Mouse (Mus musculus) megakaryocyte, embryonic 14.5 days (primary cell): ENCODE measurements around the gene Ccdc106. TPM values are rescaled to one million over a fixed set of nuclear protein-coding genes. Genes with fewer than 3 reads are reported as not detected.
A peak's percentile ranks its signal among the peaks of the same experiment; 100 is the strongest.

Experiments
- H3K27me3 ChIP-seq: replicated peaks from 2 replicates; pipeline ENCODE3; 2012; ENCODE audit warnings: inconsistent platforms
- H3K36me3 ChIP-seq: replicated peaks from 2 replicates; pipeline ENCODE3; 2012; ENCODE audit warnings: low read length, inconsistent platforms, mixed read lengths
- H3K4me1 ChIP-seq: 2 replicates; pipeline ENCODE4 v1.6.1; 2012; ENCODE audit warnings: inconsistent platforms
- H3K4me3 ChIP-seq: replicated peaks from 2 replicates; pipeline ENCODE3; 2012; ENCODE audit warnings: moderate library complexity, mild to moderate bottlenecking, inconsistent platforms
- H3K9me3 ChIP-seq: 2 replicates; pipeline ENCODE4 v1.6.1; 2012; ENCODE audit warnings: inconsistent platforms
- FLI1 ChIP-seq: IDR thresholded peaks from 2 replicates; pipeline ENCODE4 v1.6.1; 2012; ENCODE audit warnings: low read length, inconsistent platforms, mixed read lengths
- GATA1 ChIP-seq: IDR thresholded peaks from 3 replicates; pipeline ENCODE4 v1.6.1; 2012; ENCODE audit warnings: mixed read lengths, low read length, inconsistent platforms, borderline replicate concordance
- polyA plus RNA-seq: library from polyadenylated mRNA; stranded (reverse); fragments of >175 nt; gene quantifications from 2 replicates; pipeline ENCODE4 v1.2.3, GENCODE M21; 2012; ENCODE audit warnings: low replicate concordance; ENCODE audit not compliant: insufficient read depth

The Ccdc106 gene
- polyA plus RNA-seq, 1 experiment = 7.3 TPM

DNA sequence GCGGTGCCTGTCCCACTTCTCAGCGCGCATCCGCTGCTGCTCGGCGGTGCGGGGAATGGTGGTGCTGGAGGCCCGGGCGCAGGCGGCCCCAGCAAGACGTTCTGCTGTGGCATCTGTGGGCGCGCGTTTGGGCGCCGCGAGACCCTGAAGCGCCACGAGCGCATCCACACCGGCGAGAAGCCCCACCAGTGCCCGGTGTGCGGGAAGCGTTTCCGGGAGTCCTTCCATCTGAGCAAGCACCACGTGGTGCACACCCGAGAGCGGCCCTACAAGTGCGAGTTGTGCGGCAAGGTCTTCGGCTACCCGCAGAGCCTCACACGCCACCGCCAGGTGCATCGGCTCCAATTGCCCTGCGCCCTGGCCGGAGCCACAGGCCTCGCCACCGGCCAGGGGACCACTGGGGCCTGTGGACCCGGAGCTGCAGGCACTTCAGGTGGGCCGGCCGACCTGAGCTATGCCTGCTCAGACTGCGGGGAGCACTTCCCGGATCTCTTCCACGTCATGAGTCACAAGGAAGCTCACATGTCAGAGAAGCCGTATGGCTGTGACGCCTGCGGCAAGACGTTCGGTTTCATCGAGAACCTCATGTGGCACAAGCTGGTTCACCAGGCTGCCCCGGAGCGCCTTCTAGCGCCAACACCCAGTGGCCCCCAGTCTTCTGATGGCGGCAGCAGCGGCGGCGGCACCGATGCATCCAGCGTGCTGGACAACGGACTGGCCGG lies 10.4 kb downstream of the Ccdc106 start:
- H3K9me3 ChIP-seq = peaks cover 34% of the 10 kb centered on the region
- peak overlapping the region; percentile 60 for H3K4me3 ChIP-seq
- H3K27me3 ChIP-seq = no peaks in the 10 kb centered on the region
- peaks cover 97% of the 10 kb centered on the region for H3K36me3 ChIP-seq
- H3K4me1 ChIP-seq = peaks cover 15% of the 10 kb centered on the region
- no peak for TF ChIP-seq FLI1
- no peak for TF ChIP-seq GATA1

DNA sequence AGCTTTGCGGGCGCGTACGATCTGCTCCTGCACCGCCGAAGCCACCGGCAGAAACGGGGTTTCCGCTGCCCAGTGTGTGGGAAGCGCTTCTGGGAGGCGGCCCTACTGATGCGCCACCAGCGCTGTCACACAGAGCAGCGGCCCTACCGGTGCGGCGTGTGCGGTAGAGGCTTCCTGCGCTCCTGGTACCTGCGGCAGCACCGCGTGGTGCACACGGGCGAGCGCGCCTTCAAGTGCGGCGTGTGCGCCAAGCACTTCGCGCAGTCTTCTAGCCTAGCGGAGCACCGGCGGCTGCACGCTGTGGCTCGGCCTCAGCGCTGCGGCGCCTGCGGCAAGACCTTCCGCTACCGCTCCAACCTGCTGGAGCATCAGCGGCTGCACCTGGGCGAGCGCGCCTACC lies 11.1 kb downstream of the Ccdc106 start:
- TF ChIP-seq FLI1 = no peak
- no peak for TF ChIP-seq GATA1
- H3K4me1 ChIP-seq = peaks cover 15% of the 10 kb centered on the region
- no peaks in the 10 kb centered on the region for H3K27me3 ChIP-seq
- H3K36me3 ChIP-seq = peaks cover 97% of the 10 kb centered on the region
- H3K9me3 ChIP-seq = peaks cover 34% of the 10 kb centered on the region
- peak overlapping the region; percentile 6 for H3K4me3 ChIP-seq

DNA sequence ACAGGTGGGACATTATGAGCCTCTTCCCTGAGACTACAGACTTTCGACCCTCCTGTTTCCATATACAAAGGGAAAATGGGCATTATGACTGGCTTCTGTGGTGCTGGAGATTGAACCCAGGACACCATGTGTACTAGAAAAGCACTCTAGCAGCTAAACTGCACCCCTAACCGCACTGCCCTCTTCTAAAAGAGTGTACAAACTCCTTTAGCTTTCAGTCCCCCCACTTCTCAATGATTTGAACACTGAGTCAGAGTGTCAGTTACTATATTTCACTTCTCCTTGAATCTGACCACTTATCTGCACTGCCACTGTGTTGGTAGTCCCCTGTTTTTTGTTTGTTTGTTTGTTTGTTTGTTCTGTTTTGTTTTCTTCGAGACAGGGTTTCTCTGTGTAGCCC lies 13.5 kb downstream of the Ccdc106 start, which contains the start of gene 4632433K11Rik:
4632433K11Rik (plus strand) TSS at position 301 of the 400 bp plus-strand sequence.
- TF ChIP-seq GATA1 (no peak), FLI1 (no peak)
- Histone ChIP-seq H3K4me3 (no peak within 1 kb of the TSS), H3K27me3 (no peaks in the 10 kb centered on the region), H3K36me3 (peaks cover 78% of the 10 kb centered on the region), H3K9me3 (peaks cover 31% of the 10 kb centered on the region), H3K4me1 (peaks cover 18% of the 10 kb centered on the region)

DNA sequence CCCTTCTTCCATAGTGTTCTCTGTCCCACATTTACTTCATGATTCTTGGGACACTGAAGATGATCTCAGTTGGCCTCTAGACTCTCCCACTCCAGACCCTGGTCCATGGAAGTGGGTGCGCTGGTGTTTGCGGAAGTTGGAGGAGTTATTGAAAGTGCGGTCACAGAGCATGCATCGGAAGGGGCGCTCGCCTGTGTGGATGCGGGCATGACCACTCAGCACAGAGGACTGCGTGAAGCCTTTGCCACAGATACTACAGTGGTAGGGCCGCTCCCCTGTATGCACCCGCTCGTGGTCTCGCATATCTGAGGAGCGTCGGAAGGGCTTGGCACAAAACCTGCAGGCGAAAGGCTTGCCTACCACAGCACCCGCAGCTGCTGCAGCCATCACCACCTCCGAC lies 15.3 kb downstream of the Ccdc106 start:
- Histone ChIP-seq H3K4me1 (peaks cover 28% of the 10 kb centered on the region), H3K9me3 (peaks cover 14% of the 10 kb centered on the region), H3K4me3 (peak overlapping the region; percentile 55), H3K27me3 (no peaks in the 10 kb centered on the region), H3K36me3 (peaks cover 63% of the 10 kb centered on the region)
- no peak for TF ChIP-seq GATA1
- no peak for TF ChIP-seq FLI1

DNA sequence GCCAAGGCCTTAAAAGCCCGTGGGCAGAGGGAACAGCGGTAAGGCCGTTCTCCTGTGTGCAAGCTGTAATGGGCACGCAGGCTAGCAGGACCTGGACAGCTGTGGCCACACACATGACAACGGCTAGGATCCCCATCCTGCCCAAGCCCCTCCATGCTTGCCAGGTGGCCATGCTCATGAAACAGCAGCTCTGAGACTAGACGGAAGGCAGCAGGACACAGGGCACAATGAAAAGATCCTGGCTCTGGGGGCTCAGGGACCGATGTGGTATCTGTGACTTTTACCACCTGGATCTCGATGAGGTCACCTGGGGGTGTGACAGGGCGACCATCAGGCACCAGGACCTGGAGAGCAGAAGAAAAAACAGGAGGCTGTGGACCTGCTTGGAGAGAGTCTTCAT lies 15.8 kb downstream of the Ccdc106 start:
- peaks cover 9% of the 10 kb centered on the region for H3K9me3 ChIP-seq
- H3K27me3 ChIP-seq = no peaks in the 10 kb centered on the region
- H3K4me1 ChIP-seq = peaks cover 28% of the 10 kb centered on the region
- TF ChIP-seq FLI1 (no peak), GATA1 (no peak)
- H3K36me3 ChIP-seq = peaks cover 61% of the 10 kb centered on the region
- no peak overlapping the region for H3K4me3 ChIP-seq

DNA sequence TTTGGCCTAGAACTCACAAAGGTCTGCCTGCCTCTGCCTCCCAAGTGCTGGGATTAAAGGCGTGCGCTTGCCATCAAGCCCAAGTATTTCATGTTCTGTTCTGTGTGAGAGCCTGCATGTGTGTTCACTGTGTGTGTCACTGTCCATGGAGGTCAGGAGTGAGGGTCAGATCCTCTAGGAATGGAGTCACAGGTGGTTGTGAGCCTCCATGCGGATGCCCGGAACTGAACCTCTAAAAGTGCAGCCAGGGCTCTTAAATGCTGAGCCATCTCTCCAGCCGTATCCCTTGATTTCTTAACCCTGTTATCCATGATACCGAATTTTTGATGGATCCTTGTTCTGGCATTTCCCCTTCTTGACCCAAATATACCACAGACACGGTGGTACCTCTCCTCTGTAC lies 16.7 kb downstream of the Ccdc106 start:
- Histone ChIP-seq H3K27me3 (no peaks in the 10 kb centered on the region), H3K36me3 (peaks cover 57% of the 10 kb centered on the region), H3K4me3 (no peak overlapping the region), H3K9me3 (peaks cover under 1% of the 10 kb centered on the region; the same call in 1 of the 2 replicates), H3K4me1 (peaks cover 28% of the 10 kb centered on the region)
- TF ChIP-seq FLI1 (no peak), GATA1 (no peak)

DNA sequence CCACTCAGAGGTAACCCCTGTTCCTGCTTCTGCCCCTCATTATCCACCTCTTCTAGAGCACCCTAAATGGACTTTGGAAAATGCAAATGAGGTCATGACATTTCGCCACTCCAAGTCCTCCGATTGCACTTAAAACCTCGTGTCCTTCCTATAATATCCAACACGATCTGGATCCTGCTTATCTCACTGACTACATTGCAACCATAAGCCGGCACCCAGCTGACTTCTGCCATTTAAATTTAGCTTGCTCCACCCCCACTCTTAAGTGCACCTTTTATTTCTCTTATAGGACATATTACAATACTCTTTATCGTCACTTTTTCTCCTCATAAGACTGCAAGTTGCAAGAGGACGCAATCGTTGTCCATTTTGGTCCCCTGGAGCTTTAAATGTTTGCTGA lies 17.1 kb downstream of the Ccdc106 start:
- TF ChIP-seq FLI1 = no peak
- TF ChIP-seq GATA1 = no peak
- Histone ChIP-seq H3K9me3 (no peaks in the 10 kb centered on the region), H3K27me3 (no peaks in the 10 kb centered on the region), H3K36me3 (peaks cover 52% of the 10 kb centered on the region), H3K4me1 (peaks cover 28% of the 10 kb centered on the region), H3K4me3 (peak overlapping the region; percentile 97)

DNA sequence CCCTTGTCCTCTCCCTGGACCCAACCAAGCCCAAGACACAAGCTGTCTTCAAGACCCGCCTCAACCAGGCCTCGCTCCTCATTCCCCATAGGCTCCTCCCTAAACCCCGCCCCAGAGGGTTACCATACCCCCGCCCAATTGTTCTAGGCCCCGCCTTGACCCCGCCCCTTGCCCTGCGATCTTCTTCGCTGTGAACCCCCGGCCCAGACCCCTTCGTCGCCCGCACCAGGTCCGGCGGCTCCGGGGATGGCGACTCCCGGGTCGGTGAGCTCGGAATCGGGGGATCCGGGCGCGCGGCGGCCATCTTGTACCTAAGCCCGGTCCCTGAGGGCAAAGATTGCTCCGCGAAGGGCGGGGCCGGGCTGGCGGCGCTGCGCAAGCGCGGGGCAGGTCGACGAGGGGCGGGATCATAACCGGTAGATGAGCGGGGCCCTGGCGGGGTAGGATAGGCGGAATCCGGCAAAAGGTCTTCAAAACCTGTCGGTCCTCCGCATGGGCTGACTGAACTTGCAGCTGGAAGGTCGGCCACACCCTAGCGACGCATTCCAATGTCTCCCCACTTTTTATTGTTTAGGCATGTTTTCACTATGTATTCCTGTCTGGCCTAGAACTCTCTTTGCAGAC lies 17.9 kb downstream of the Ccdc106 start, which contains the start of gene Zfp784:
Zfp784 (minus strand) TSS at position 338 of the 624 bp plus-strand sequence.
- H3K36me3 ChIP-seq = peaks cover 45% of the 10 kb centered on the region
- no peaks in the 10 kb centered on the region for H3K27me3 ChIP-seq
- TF ChIP-seq FLI1 (no peak), GATA1 (no peak)
- H3K9me3 ChIP-seq = no peaks in the 10 kb centered on the region
- peak within 1 kb of the TSS; percentile 97 for H3K4me3 ChIP-seq
- H3K4me1 ChIP-seq = peaks cover 28% of the 10 kb centered on the region

DNA sequence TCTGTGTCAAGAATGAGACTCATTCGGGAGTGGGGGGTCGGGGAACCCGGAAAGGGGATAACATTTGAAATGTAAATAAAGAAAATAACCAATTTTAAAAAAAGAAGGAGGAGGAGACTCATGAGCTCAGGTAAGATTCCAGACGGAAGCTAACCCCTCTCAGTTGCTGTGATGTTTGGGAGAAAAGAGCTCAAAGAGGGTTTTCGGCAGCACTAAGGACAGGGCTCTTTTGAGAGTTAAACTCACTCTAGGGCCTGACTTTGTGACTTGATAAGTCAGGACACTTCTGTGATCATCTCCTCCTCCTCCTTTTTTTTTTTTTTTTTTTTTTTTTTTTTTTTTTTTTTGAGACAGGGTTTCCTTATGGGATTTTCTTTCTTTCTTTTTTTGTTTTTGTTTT lies 18.6 kb downstream of the Ccdc106 start:
- no peaks in the 10 kb centered on the region for H3K27me3 ChIP-seq
- peaks cover 41% of the 10 kb centered on the region for H3K36me3 ChIP-seq
- H3K4me1 ChIP-seq = peaks cover 28% of the 10 kb centered on the region
- peak overlapping the region; percentile 97 for H3K4me3 ChIP-seq
- TF ChIP-seq GATA1 = no peak
- no peak for TF ChIP-seq FLI1
- H3K9me3 ChIP-seq = no peaks in the 10 kb centered on the region

DNA sequence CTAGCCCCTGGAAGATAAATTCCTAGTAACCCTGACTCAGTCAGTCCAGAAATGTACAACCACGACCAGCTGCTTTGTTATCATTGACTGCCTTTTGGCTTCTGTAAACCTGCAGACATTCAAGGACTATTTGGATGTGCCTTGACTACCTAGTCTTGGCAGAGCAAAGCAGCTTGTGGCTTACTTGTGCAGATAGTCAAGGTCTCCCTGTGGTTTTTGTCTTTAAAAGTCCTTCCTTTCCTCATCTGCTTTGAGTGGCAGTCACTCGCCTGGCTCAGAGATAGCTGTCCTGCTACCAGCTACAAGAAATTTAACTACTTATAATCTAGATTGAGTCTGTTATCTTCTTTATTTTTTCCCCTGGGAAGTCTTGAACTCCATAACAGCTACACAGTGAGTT lies 24.6 kb downstream of the Ccdc106 start:
- Histone ChIP-seq H3K9me3 (peaks cover 7% of the 10 kb centered on the region), H3K36me3 (peaks cover 14% of the 10 kb centered on the region), H3K4me1 (peaks cover 29% of the 10 kb centered on the region), H3K4me3 (no peak overlapping the region), H3K27me3 (peaks cover 10% of the 10 kb centered on the region)
- TF ChIP-seq GATA1 (no peak), FLI1 (no peak)

DNA sequence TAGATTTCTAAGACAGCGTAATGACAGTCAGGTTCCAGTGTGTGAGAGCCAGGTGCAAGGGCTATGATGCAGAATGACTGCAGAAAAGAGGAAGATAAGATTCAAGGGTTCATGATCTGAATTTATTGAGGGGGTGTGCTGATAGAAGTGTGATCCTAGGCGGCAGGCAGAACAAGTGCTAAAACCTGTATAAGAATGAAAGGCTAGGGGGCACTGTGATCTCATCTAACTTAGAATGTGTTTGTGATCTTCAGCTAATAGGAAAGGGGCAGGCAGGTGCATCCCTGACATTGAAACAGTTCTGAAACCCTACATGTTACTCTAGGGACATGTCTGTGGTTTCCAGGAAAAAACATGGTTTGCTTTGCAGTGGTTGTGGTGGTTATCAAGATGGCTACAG lies 25.8 kb downstream of the Ccdc106 start:
- TF ChIP-seq FLI1 (no peak), GATA1 (no peak)
- peaks cover 9% of the 10 kb centered on the region for H3K36me3 ChIP-seq
- H3K4me1 ChIP-seq = peaks cover 36% of the 10 kb centered on the region
- H3K27me3 ChIP-seq = peaks cover 20% of the 10 kb centered on the region
- H3K9me3 ChIP-seq = peaks cover 7% of the 10 kb centered on the region
- no peak overlapping the region for H3K4me3 ChIP-seq
